Mouse (Mus musculus) mature B cell (primary cell): ENCODE measurements around the gene Vmn2r67.
"Not testable (repeated sequence)": the region's sequence is repeated elsewhere in the genome, so short reads cannot be mapped to it uniquely, and the experiment has no call there.

Experiments used
- in situ Hi-C: fragments of 300-500 bp; cut with MboI; formaldehyde crosslinking; loops from 2 replicates; pipeline ENCODE4 v1.14.3; 2019

Gene Vmn2r67

GRCm38 (mm10) chr7:85155898-85156297 is at the start of gene Vmn2r67:
Gene Vmn2r67 (minus strand): TSS chr7:85155998.
- in situ Hi-C loops = no loop called here

DNA sequence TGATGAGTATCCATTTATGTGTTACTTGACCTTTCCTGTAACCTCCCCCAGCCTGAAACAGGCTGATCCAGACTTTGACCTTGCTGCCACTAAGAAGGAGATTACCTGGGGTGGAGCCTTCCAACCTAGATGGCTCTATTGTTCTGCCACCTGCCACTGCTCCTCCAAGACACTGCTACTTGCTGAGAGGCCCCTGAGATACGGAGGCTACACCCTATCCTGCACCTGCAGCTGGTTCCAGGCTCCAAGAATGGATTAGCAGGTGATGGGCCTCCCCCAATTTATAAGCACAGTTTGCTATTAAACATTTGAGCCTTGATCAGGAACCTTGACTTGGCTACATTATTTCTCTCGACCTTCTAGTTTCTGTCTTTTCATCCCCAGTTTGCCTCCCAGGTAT is 51.3 kb downstream of the Vmn2r67 start:
- in situ Hi-C loops = not testable (repeated sequence)
